Mouse (Mus musculus): ENCODE data around the gene Car12. TPM values are rescaled to one million over a fixed set of nuclear protein-coding genes. Genes with fewer than 3 reads are reported as not detected.

The Car12 gene
- polyA plus RNA-seq, 1 experiment from 2014 or later: 0.44 TPM

GRCm38 (mm10) chr9:66722187-66722868 lies 8.8 kb downstream of the Car12 start:
- 82% methylated on average over 5 of the region's 5 CpGs for WGBS
- Histone ChIP-seq H3K9me3 (ENCODE audit: control insufficient read depth, low read length) (no peaks in the 10 kb centered on the region), H3K27ac (ENCODE audit: low read depth, low read length) (no peak overlapping the region), H3K4me2 (no peak overlapping the region), H3K9ac (ENCODE audit: low read depth, low read length) (no peak overlapping the region), H3K36me3 (ENCODE audit: control insufficient read depth, insufficient read depth, low read length) (no peaks in the 10 kb centered on the region), H3K4me3 (ENCODE audit: low read depth, low read length) (no peak overlapping the region), H3K27me3 (replicated peaks; ENCODE audit: control insufficient read depth, insufficient read depth, low read length) (0 out of 2 replicates have a peak, but pooled peaks cover 2% of the 10 kb centered on the region), H3K4me1 (replicated peaks; ENCODE audit: control insufficient read depth, insufficient read depth, low read length) (no peaks in the 10 kb centered on the region)
- no peak for ATAC-seq (replicated peaks; ENCODE audit: low FRiP score)
- no peak for DNase-seq (ENCODE audit: low spot score)

GRCm38 (mm10) chr9:66722869-66723272 lies 9.4 kb downstream of the Car12 start:
- Histone ChIP-seq H3K4me2 (no peak overlapping the region), H3K9ac (ENCODE audit: low read depth, low read length) (no peak overlapping the region), H3K9me3 (ENCODE audit: control insufficient read depth, low read length) (no peaks in the 10 kb centered on the region), H3K4me3 (ENCODE audit: low read depth, low read length) (no peak overlapping the region), H3K27ac (ENCODE audit: low read depth, low read length) (no peak overlapping the region), H3K4me1 (replicated peaks; ENCODE audit: control insufficient read depth, insufficient read depth, low read length) (no peaks in the 10 kb centered on the region), H3K36me3 (ENCODE audit: control insufficient read depth, insufficient read depth, low read length) (no peaks in the 10 kb centered on the region), H3K27me3 (replicated peaks; ENCODE audit: control insufficient read depth, insufficient read depth, low read length) (0 out of 2 replicates have a peak, but pooled peaks cover 2% of the 10 kb centered on the region)
- ATAC-seq (replicated peaks; ENCODE audit: low FRiP score) (no peak), DNase-seq (ENCODE audit: low spot score) (no peak)
- WGBS: 70% methylated on average over 5 of the region's 5 CpGs

- DNase-seq (ENCODE audit: low spot score) (no peak), ATAC-seq (replicated peaks; ENCODE audit: low FRiP score) (no peak)
- H3K9ac ChIP-seq (ENCODE audit: low read depth, low read length): no peak overlapping the region
- no peak overlapping the region for H3K4me3 ChIP-seq (ENCODE audit: low read depth, low read length)
- WGBS: 75% methylated on average over 3 of the region's 3 CpGs
- no peaks in the 10 kb centered on the region for H3K36me3 ChIP-seq (ENCODE audit: control insufficient read depth, insufficient read depth, low read length)
- no peak overlapping the region for H3K27ac ChIP-seq (ENCODE audit: low read depth, low read length)
- H3K4me2 ChIP-seq: no peak overlapping the region
- peaks cover 2% of the 10 kb centered on the region; the same call in 1 of the 2 replicates for H3K27me3 ChIP-seq (replicated peaks; ENCODE audit: control insufficient read depth, insufficient read depth, low read length)
- H3K4me1 ChIP-seq (replicated peaks; ENCODE audit: control insufficient read depth, insufficient read depth, low read length): no peaks in the 10 kb centered on the region
- H3K9me3 ChIP-seq (ENCODE audit: control insufficient read depth, low read length): no peaks in the 10 kb centered on the region
These were observed 12.1 kb downstream of the Car12 start for GRCm38 (mm10) chr9:66725591-66725990.

- Histone ChIP-seq H3K9me3 (ENCODE audit: control insufficient read depth, low read length) (no peaks in the 10 kb centered on the region), H3K27ac (ENCODE audit: low read depth, low read length) (no peak overlapping the region), H3K36me3 (ENCODE audit: control insufficient read depth, insufficient read depth, low read length) (no peaks in the 10 kb centered on the region), H3K4me3 (ENCODE audit: low read depth, low read length) (no peak overlapping the region), H3K9ac (ENCODE audit: low read depth, low read length) (no peak overlapping the region), H3K27me3 (replicated peaks; ENCODE audit: control insufficient read depth, insufficient read depth, low read length) (no peaks in the 10 kb centered on the region; the same call in 1 of the 2 replicates), H3K4me2 (no peak overlapping the region), H3K4me1 (replicated peaks; ENCODE audit: control insufficient read depth, insufficient read depth, low read length) (no peaks in the 10 kb centered on the region)
- ATAC-seq (replicated peaks; ENCODE audit: low FRiP score) (no peak), DNase-seq (ENCODE audit: low spot score) (no peak)
- WGBS: 60% methylated on average over 7 of the region's 7 CpGs
These were observed 13.8 kb downstream of the Car12 start for GRCm38 (mm10) chr9:66727333-66727732.

- ATAC-seq (replicated peaks; ENCODE audit: low FRiP score): no peak
- Histone ChIP-seq H3K4me3 (ENCODE audit: low read depth, low read length) (no peak overlapping the region), H3K4me2 (no peak overlapping the region), H3K27ac (ENCODE audit: low read depth, low read length) (no peak overlapping the region), H3K4me1 (replicated peaks; ENCODE audit: control insufficient read depth, insufficient read depth, low read length) (no peaks in the 10 kb centered on the region; the same call in 1 of the 2 replicates), H3K9ac (ENCODE audit: low read depth, low read length) (no peak overlapping the region), H3K36me3 (ENCODE audit: control insufficient read depth, insufficient read depth, low read length) (no peaks in the 10 kb centered on the region), H3K9me3 (ENCODE audit: control insufficient read depth, low read length) (no peaks in the 10 kb centered on the region), H3K27me3 (replicated peaks; ENCODE audit: control insufficient read depth, insufficient read depth, low read length) (no peaks in the 10 kb centered on the region; the same call in 1 of the 2 replicates)
- 54% methylated on average over 3 of the region's 3 CpGs for WGBS
- DNase-seq (ENCODE audit: low spot score): no peak
These were observed 17.1 kb downstream of the Car12 start for GRCm38 (mm10) chr9:66730556-66730955.

- no peak overlapping the region for H3K4me2 ChIP-seq
- H3K9ac ChIP-seq (ENCODE audit: low read depth, low read length): no peak overlapping the region
- H3K9me3 ChIP-seq (ENCODE audit: control insufficient read depth, low read length): no peaks in the 10 kb centered on the region
- ATAC-seq (replicated peaks; ENCODE audit: low FRiP score) (no peak), DNase-seq (ENCODE audit: low spot score) (no peak)
- no peaks in the 10 kb centered on the region; the same call in 1 of the 2 replicates for H3K4me1 ChIP-seq (replicated peaks; ENCODE audit: control insufficient read depth, insufficient read depth, low read length)
- WGBS: 70% methylated on average over 7 of the region's 7 CpGs
- no peaks in the 10 kb centered on the region; the same call in 1 of the 2 replicates for H3K27me3 ChIP-seq (replicated peaks; ENCODE audit: control insufficient read depth, insufficient read depth, low read length)
- H3K27ac ChIP-seq (ENCODE audit: low read depth, low read length): no peak overlapping the region
- H3K4me3 ChIP-seq (ENCODE audit: low read depth, low read length): no peak overlapping the region
- H3K36me3 ChIP-seq (ENCODE audit: control insufficient read depth, insufficient read depth, low read length): no peaks in the 10 kb centered on the region
These were observed 17.8 kb downstream of the Car12 start for GRCm38 (mm10) chr9:66731284-66731683.

GRCm38 (mm10) chr9:66732791-66733691 lies 19.6 kb downstream of the Car12 start:
- Histone ChIP-seq H3K4me3 (ENCODE audit: low read depth, low read length) (no peak overlapping the region), H3K36me3 (ENCODE audit: control insufficient read depth, insufficient read depth, low read length) (no peaks in the 10 kb centered on the region), H3K27me3 (replicated peaks; ENCODE audit: control insufficient read depth, insufficient read depth, low read length) (no peaks in the 10 kb centered on the region; the same call in 1 of the 2 replicates), H3K4me1 (replicated peaks; ENCODE audit: control insufficient read depth, insufficient read depth, low read length) (no peaks in the 10 kb centered on the region; the same call in 1 of the 2 replicates), H3K27ac (ENCODE audit: low read depth, low read length) (no peak overlapping the region), H3K9ac (ENCODE audit: low read depth, low read length) (no peak overlapping the region), H3K9me3 (ENCODE audit: control insufficient read depth, low read length) (no peaks in the 10 kb centered on the region), H3K4me2 (no peak overlapping the region)
- DNase-seq (ENCODE audit: low spot score) (no peak), ATAC-seq (replicated peaks; ENCODE audit: low FRiP score) (no peak)
- WGBS: 38% methylated on average over 15 of the region's 15 CpGs

GRCm38 (mm10) chr9:66734568-66734967 lies 21.1 kb downstream of the Car12 start:
- no peak overlapping the region for H3K27ac ChIP-seq (ENCODE audit: low read depth, low read length)
- H3K36me3 ChIP-seq (ENCODE audit: control insufficient read depth, insufficient read depth, low read length): no peaks in the 10 kb centered on the region
- WGBS: 70% methylated on average over 6 of the region's 6 CpGs
- H3K4me1 ChIP-seq (replicated peaks; ENCODE audit: control insufficient read depth, insufficient read depth, low read length): no peaks in the 10 kb centered on the region; the same call in 1 of the 2 replicates
- no peaks in the 10 kb centered on the region for H3K9me3 ChIP-seq (ENCODE audit: control insufficient read depth, low read length)
- no peak overlapping the region for H3K9ac ChIP-seq (ENCODE audit: low read depth, low read length)
- no peak overlapping the region for H3K4me2 ChIP-seq
- H3K27me3 ChIP-seq (replicated peaks; ENCODE audit: control insufficient read depth, insufficient read depth, low read length): no peaks in the 10 kb centered on the region; the same call in 1 of the 2 replicates
- H3K4me3 ChIP-seq (ENCODE audit: low read depth, low read length): no peak overlapping the region
- DNase-seq (ENCODE audit: low spot score) (no peak), ATAC-seq (replicated peaks; ENCODE audit: low FRiP score) (no peak)

Measured in liver, embryonic 11.5 days (tissue).